ENCODE assay signal across 14 mouse cellular contexts in the genomic region with DNA sequence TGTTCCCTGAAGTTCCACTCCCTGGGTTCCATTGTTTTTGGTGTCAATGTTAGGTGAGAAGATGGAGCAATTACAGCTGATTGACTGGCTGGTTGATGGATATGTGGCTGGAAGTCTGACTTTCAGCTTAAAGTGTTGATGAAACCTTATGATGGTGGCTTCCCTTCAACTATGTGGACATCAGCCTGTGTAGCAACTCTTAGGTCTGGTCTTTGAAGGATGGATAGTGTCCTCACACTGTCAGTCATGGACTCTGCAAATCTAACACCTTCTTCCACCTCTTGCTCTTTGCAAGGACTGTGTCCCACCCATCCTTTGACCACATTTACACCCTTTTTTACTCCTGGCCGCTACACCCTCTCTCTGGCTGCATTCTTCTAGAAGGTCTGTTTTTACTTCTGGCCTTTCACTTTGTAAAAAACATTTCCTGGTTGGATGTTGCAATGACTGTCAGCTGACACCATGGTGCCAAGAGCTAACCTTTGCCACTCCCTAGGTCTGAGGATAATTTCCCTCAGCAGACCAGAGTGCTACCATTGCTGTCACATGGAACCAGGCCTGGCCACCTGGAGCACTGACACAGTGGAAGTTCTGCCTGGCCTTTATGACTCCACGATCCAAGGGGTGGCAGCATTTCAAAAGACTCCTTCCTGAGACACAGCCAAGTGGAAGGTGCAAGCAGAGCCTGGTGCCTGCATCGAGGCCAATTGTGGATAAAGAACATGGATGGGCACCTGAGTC. TPM values are rescaled to one million over a fixed set of nuclear protein-coding genes. Genes with fewer than 3 reads are reported as not detected.
DNase-seq lines count a peak whose midpoint lies in the region; ATAC-seq and TF ChIP-seq lines count a peak whose summit lies in the region.
"Had no signal": no experiment of that assay in that cellular context is flagged by ENCODE, and none has a peak within 500 bp of the region (broad histone marks: within the 10 kb centered on the region; RNA-seq: fewer than 3 reads in every experiment).

No protein-coding gene starts in this region.

- H3K9ac ChIP-seq in forebrain, embryonic 14.5 days (ENCODE audit: low read length): no peak overlapping the region
- H3K9ac ChIP-seq: embryonic facial prominence, embryonic 13.5 days; heart, embryonic 13.5 days; lung, embryonic 15.5 days had no signal

- TF ChIP-seq POLR2A in bone marrow macrophage, adult 2 months (IDR thresholded peaks at IDR 0.05; ENCODE audit: borderline replicate concordance, low read depth, low read length): no peak

- no peak overlapping the region for H3K4me3 ChIP-seq in left cerebral cortex, adult 2 months
- no peak overlapping the region for H3K4me3 ChIP-seq in bone marrow macrophage, adult 2 months (ENCODE audit: insufficient read depth, low read length)
- no peak overlapping the region for H3K4me3 ChIP-seq in forebrain, embryonic 14.5 days (ENCODE audit: low read depth, low read length)
- H3K4me3 ChIP-seq: embryonic facial prominence, embryonic 13.5 days; heart, embryonic 13.5 days; lung, embryonic 15.5 days had no signal

- peak overlapping the region; percentile 95 for H3K27ac ChIP-seq in left cerebral cortex, adult 2 months
- H3K27ac ChIP-seq in bone marrow macrophage, adult 2 months (ENCODE audit: insufficient read depth, low read depth, low read length): peak overlapping the region; percentile 31
- H3K27ac ChIP-seq in forebrain, embryonic 14.5 days (ENCODE audit: low read depth, low read length): no peak overlapping the region
- H3K27ac ChIP-seq: embryonic facial prominence, embryonic 13.5 days; lung, embryonic 15.5 days had no signal

- intact Hi-C loops in left cerebral cortex, adult 2 months (cut with DNase I): loop anchor here (10.0 kb wide), 1 partner anchor 247 kb away; a partner anchor contains a TSS
- intact Hi-C loops in left cerebral cortex, postnatal 25 days (cut with DNase I): loop anchor here (2.0 kb wide), 1 partner anchor 19 kb away; no protein-coding TSS in a partner anchor

- H3K4me2 ChIP-seq in forebrain, embryonic 14.5 days (ENCODE audit: low read length): no peak overlapping the region
- H3K4me2 ChIP-seq: embryonic facial prominence, embryonic 13.5 days; heart, embryonic 13.5 days; lung, embryonic 15.5 days had no signal

- ATAC-seq in megakaryocyte progenitor cell, adult 5-6 weeks (replicated peaks; ENCODE audit: poor library complexity): peak; percentile 57
- no peak for ATAC-seq in forebrain, embryonic 14.5 days
- ATAC-seq: inflammation-experienced regulatory T-cells, adult 6 months had no signal

- H3K27me3 ChIP-seq in forebrain, embryonic 14.5 days (replicated peaks; ENCODE audit: control insufficient read depth, insufficient read depth, low read length): no peaks in the 10 kb centered on the region
- H3K27me3 ChIP-seq: embryonic facial prominence, embryonic 13.5 days; heart, embryonic 13.5 days; lung, embryonic 15.5 days had no signal

- TF ChIP-seq CTCF in left cerebral cortex, adult 2 months (IDR thresholded peaks at IDR 0.05): no peak
- no peak for TF ChIP-seq CTCF in bone marrow macrophage, adult 2 months (IDR thresholded peaks at IDR 0.05; ENCODE audit: low read depth, low read length)

- no peaks in the 10 kb centered on the region for H3K9me3 ChIP-seq in forebrain, embryonic 14.5 days (replicated peaks; ENCODE audit: control insufficient read depth, low read length)
- H3K9me3 ChIP-seq: embryonic facial prominence, embryonic 13.5 days; heart, embryonic 13.5 days; lung, embryonic 15.5 days had no signal

- WGBS in forebrain, embryonic 14.5 days: 71% methylated on average over 3 of the region's 3 CpGs

- DNase-seq in cerebellum, postnatal 14 days: peak; percentile 34 to 54
- no peak for DNase-seq in cerebellum, adult 8-10 months
- DNase-seq in left cerebral cortex, adult 2 months (ENCODE audit: extremely low spot score in 1 of 2, low spot score in 2 of 2): no peak
- DNase-seq in left cerebral cortex, postnatal 25 days (ENCODE audit: low spot score in 2 of 2): no peak
- DNase-seq in frontal cortex, adult 2 months (ENCODE audit: extremely low spot score in 1 of 2, low spot score in 1 of 2): no peak
- DNase-seq in forebrain, embryonic 14.5 days (ENCODE audit: low spot score): no peak
- DNase-seq: kidney, postnatal 25 days; thymus, postnatal 14 days had no signal

- no peaks in the 10 kb centered on the region for H3K36me3 ChIP-seq in forebrain, embryonic 14.5 days (ENCODE audit: control insufficient read depth, insufficient read depth, low read length)
- H3K36me3 ChIP-seq: embryonic facial prominence, embryonic 13.5 days; heart, embryonic 13.5 days; lung, embryonic 15.5 days had no signal

- H3K4me1 ChIP-seq in bone marrow macrophage, adult 2 months (ENCODE audit: control insufficient read depth, insufficient read depth, low read length): peaks cover 19% of the 10 kb centered on the region
- H3K4me1 ChIP-seq in forebrain, embryonic 14.5 days (ENCODE audit: control insufficient read depth, insufficient read depth, low read length): peaks cover 13% of the 10 kb centered on the region

RNA-seq across cellular contexts. Expression of a gene that starts 27.9 kb away (rescaled TPM):
- 10 to 100 TPM; 52.6 to 53.0 TPM for total RNA-seq in left cerebral cortex, adult 2 months (2021)
- total RNA-seq in left cerebral cortex, postnatal 25 days (2021): 10 to 100 TPM; 49.9 to 54.2 TPM
- 10.8 and 12.7 TPM in 2 replicates for polyA plus RNA-seq in bone marrow macrophage, adult 2 months (2012; ENCODE audit: insufficient read depth, insufficient read length, missing spikeins)
- 184 and 191 TPM in 2 replicates for total RNA-seq in megakaryocyte progenitor cell, adult 5-6 weeks (2015)
- 174 and 180 TPM in 2 replicates for total RNA-seq in megakaryocyte progenitor cell, adult 5-6 weeks (2017)
- 59.0 and 60.6 TPM in 2 replicates for polyA plus RNA-seq in frontal cortex, adult 2 months (2012; rRNA removed)
- polyA plus RNA-seq in forebrain, embryonic 14.5 days (2014; fragmentation: Nextera tagmentation; extraction: Ambion mirVana): 2.6 and 3.0 TPM in 2 replicates

RNA-seq across cellular contexts. Expression of a gene that starts 42.6 kb away (rescaled TPM):
- 10 to 100 TPM; 54.0 to 55.3 TPM for total RNA-seq in left cerebral cortex, adult 2 months (2021)
- total RNA-seq in left cerebral cortex, postnatal 25 days (2021): 10 to 100 TPM; 54.9 TPM
- polyA plus RNA-seq in bone marrow macrophage, adult 2 months (2012; ENCODE audit: insufficient read depth, insufficient read length, missing spikeins): 86.4 and 92.4 TPM in 2 replicates
- 90.2 and 92.6 TPM in 2 replicates for total RNA-seq in megakaryocyte progenitor cell, adult 5-6 weeks (2015)
- 46.8 and 58.6 TPM in 2 replicates for total RNA-seq in megakaryocyte progenitor cell, adult 5-6 weeks (2017)
- 60.1 and 62.1 TPM in 2 replicates for polyA plus RNA-seq in frontal cortex, adult 2 months (2012; rRNA removed)
- 73.0 and 78.8 TPM in 2 replicates for polyA plus RNA-seq in forebrain, embryonic 14.5 days (2014; fragmentation: Nextera tagmentation; extraction: Ambion mirVana)

Comparison
In these comparisons a context has a peak if more than half of its experiments do, and no peak if none do; other contexts are left out.
1. DNase-seq: peak in cerebellum, postnatal 14 days (2 of 2); none in cerebellum, adult 8-10 months (single experiment), left cerebral cortex, adult 2 months (0 of 2), left cerebral cortex, postnatal 25 days (0 of 2), frontal cortex, adult 2 months (0 of 2) and forebrain, embryonic 14.5 days (single experiment).